Mouse (Mus musculus) neural tube, embryonic 10.5 days (tissue): Measurements from ENCODE around the gene Ube2o.

Experiments
- DNase-seq: peaks from one replicate; pipeline ENCODE4 v3.0.0-alpha.2; 2017; ENCODE audit warnings: low spot score; ENCODE audit errors: extremely low spot score

Gene Ube2o

GRCm38 (mm10) chr11:116580711-116581375 is 404 bp downstream of the Ube2o start:
- DNase-seq, result peak; percentile 84

- DNase-seq, result no peak
These were observed 1.1 kb downstream of the Ube2o start for GRCm38 (mm10) chr11:116580031-116580652.

- no peak for DNase-seq
These were observed 2.0 kb downstream of the Ube2o start for GRCm38 (mm10) chr11:116579280-116579679.

- DNase-seq, result no peak
These were observed 5.9 kb downstream of the Ube2o start for GRCm38 (mm10) chr11:116575396-116575795.

- DNase-seq, result no peak
These were observed 6.3 kb downstream of the Ube2o start for GRCm38 (mm10) chr11:116574982-116575381.

- DNase-seq, result no peak
These were observed 6.8 kb downstream of the Ube2o start for GRCm38 (mm10) chr11:116574486-116574885.

GRCm38 (mm10) chr11:116572756-116573543 is 8.3 kb downstream of the Ube2o start:
- no peak for DNase-seq

GRCm38 (mm10) chr11:116571767-116572679 is 9.2 kb downstream of the Ube2o start:
- DNase-seq, result no peak

GRCm38 (mm10) chr11:116570821-116571220 is 10.4 kb downstream of the Ube2o start:
- no peak for DNase-seq

- DNase-seq, result no peak
These were observed 13.7 kb downstream of the Ube2o start for GRCm38 (mm10) chr11:116567531-116567930.

- DNase-seq, result no peak
These were observed 15.8 kb downstream of the Ube2o start for GRCm38 (mm10) chr11:116565283-116566041.

GRCm38 (mm10) chr11:116556308-116556707 is 24.9 kb downstream of the Ube2o start:
- DNase-seq, result no peak

- DNase-seq, result no peak
These were observed 25.7 kb downstream of the Ube2o start for GRCm38 (mm10) chr11:116555572-116555971.

GRCm38 (mm10) chr11:116554171-116554878 is 26.9 kb downstream of the Ube2o start:
- DNase-seq, result peak; percentile 41

- DNase-seq, result no peak
These were observed 29.1 kb downstream of the Ube2o start for GRCm38 (mm10) chr11:116552194-116552593.

GRCm38 (mm10) chr11:116550748-116551147 is 30.5 kb downstream of the Ube2o start:
- no peak for DNase-seq

- DNase-seq, result no peak
These were observed 31.8 kb downstream of the Ube2o start for GRCm38 (mm10) chr11:116549273-116550038.

GRCm38 (mm10) chr11:116548780-116549179 is 32.5 kb downstream of the Ube2o start:
- no peak for DNase-seq
